Mouse (Mus musculus) forebrain, postnatal 0 days (tissue): ENCODE measurements at regions not wholly inside any gene's neighbourhood (a gene's known extent, or its start where the extent isn't known, plus 50 kb on each side); places are given as distances from the start of the nearest gene placed in this dataset.

Source experiments
- ATAC-seq: fragments of 200-750 bp; cut with Nextera tagmentation; 2 replicates; pipeline ENCODE4 v1.8.0; 2017; ENCODE audit warnings: mild to moderate bottlenecking, moderate library complexity
- DNase-seq: peaks from one replicate; pipeline ENCODE4 v3.0.0-alpha.2; 2015
- H3K27ac ChIP-seq: fragments of 300-500 bp; sonication (generic); 2 replicates; pipeline ENCODE4 v1.5.1; 2014; ENCODE audit warnings: low read depth, mild to moderate bottlenecking, antibody characterized with exemption, low read length, moderate library complexity, mixed read lengths
- H3K27me3 ChIP-seq: fragments of 300-500 bp; sonication (generic); 2 replicates; pipeline ENCODE4 v1.6.1; 2014; ENCODE audit warnings: mild to moderate bottlenecking, low read length, mixed read lengths; ENCODE audit not compliant: insufficient read depth
- H3K36me3 ChIP-seq: fragments of 300-500 bp; sonication (generic); 2 replicates; pipeline ENCODE4 v1.6.1; 2014; ENCODE audit warnings: mild to moderate bottlenecking, moderate library complexity; ENCODE audit not compliant: insufficient read depth
- H3K4me1 ChIP-seq: fragments of 300-500 bp; sonication (generic); 2 replicates; pipeline ENCODE4 v1.6.1; 2014; ENCODE audit warnings: antibody characterized with exemption; ENCODE audit not compliant: insufficient read depth
- H3K4me2 ChIP-seq: fragments of 300-500 bp; sonication (generic); 2 replicates; pipeline ENCODE4 v1.6.1; 2014; ENCODE audit warnings: low read depth, mild to moderate bottlenecking, moderate library complexity
- H3K4me3 ChIP-seq: fragments of 300-500 bp; sonication (generic); 2 replicates; pipeline ENCODE4 v1.5.1; 2014; ENCODE audit warnings: low read depth, low read length, mixed read lengths
- H3K9ac ChIP-seq: fragments of 300-500 bp; sonication (generic); 2 replicates; pipeline ENCODE4 v1.6.1; 2014; ENCODE audit warnings: mild to moderate bottlenecking
- H3K9me3 ChIP-seq: fragments of 300-500 bp; sonication (generic); 2 replicates; pipeline ENCODE4 v1.6.1; 2016; ENCODE audit warnings: low read length
- CTCF ChIP-seq: sonication (generic); IDR thresholded peaks from 2 replicates; pipeline ENCODE4 v1.5.1; 2016; ENCODE audit warnings: antibody characterized with exemption, control low read depth, low read depth
- whole genome bisulfite sequencing: fragments of 180-500 bp; shearing (Covaris S2); extraction: QIAGEN DNeasy Blood & Tissue Kit; methylation state at CpG from one replicate; pipeline ENCODE4 v1.1.7; 2014; 5-methylcytosine and 5-hydroxymethylcytosine counted together

GRCm38 (mm10) chr15:65733326-65733725 lies 718.6 kb upstream of the Gm21961 start:
- no peak overlapping the region for H3K4me3 ChIP-seq
- H3K9ac ChIP-seq, result no peak overlapping the region
- TF ChIP-seq CTCF, result no peak
- WGBS, result 65% methylated on average over 6 of the region's 6 CpGs
- no peaks in the 10 kb centered on the region for H3K27me3 ChIP-seq
- no peaks in the 10 kb centered on the region for H3K9me3 ChIP-seq
- peak; percentile 52 for DNase-seq
- no peaks in the 10 kb centered on the region for H3K36me3 ChIP-seq
- H3K27ac ChIP-seq, result no peak overlapping the region
- no peak overlapping the region for H3K4me2 ChIP-seq
- ATAC-seq, result peak; percentile 91
- H3K4me1 ChIP-seq, result no peaks in the 10 kb centered on the region

DNA sequence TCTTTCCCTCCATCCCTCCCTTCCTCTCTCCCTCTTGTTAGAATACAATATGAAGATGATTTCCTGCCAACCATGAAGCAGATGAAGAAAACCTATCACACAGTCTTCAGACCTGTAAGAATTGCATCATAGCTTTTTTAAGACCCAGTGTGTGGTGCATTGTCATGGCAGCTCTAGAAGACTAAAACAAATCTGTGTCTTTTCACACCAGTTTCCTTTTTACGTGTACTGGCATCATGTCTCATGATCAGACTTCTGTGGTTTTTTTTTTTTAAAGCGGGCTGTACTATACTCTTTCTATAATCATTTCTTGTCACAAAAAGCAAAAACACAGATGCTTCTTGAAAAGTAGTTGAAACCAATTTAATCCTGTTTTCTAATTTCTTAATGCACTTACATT lies 716.6 kb upstream of the Gm21961 start:
- 68% methylated on average over 2 of the region's 2 CpGs for WGBS
- ATAC-seq, result 0 out of 2 replicates have a peak, but pooled peaks have one; percentile 48
- Histone ChIP-seq H3K4me3 (no peak overlapping the region), H3K9ac (no peak overlapping the region), H3K27ac (no peak overlapping the region), H3K4me2 (no peak overlapping the region), H3K4me1 (no peaks in the 10 kb centered on the region), H3K36me3 (no peaks in the 10 kb centered on the region), H3K9me3 (no peaks in the 10 kb centered on the region), H3K27me3 (no peaks in the 10 kb centered on the region)
- TF ChIP-seq CTCF, result no peak
- DNase-seq, result peak; percentile 22

DNA sequence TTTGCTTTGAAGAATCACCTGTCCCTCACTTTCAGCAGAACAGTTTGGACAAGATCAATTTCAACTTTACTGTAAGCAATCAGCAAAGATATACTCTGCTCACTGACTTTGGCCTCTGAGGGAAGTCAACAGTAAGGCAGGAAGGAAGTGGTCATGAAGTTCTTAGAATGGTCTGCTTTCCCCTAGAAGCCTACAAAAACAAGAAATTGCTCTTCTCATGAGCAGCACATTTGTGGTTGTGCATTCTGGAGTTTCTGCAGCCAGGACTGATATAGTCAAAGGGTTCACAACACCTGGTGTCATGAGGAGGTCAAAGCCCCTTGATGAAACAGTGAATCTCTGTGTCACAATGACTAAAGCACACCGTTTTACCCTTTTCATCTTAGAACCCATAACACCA lies 712.4 kb upstream of the Gm21961 start:
- ATAC-seq (no peak), DNase-seq (no peak)
- Histone ChIP-seq H3K27me3 (no peaks in the 10 kb centered on the region), H3K27ac (no peak overlapping the region), H3K4me1 (no peaks in the 10 kb centered on the region), H3K36me3 (no peaks in the 10 kb centered on the region), H3K9ac (no peak overlapping the region), H3K4me2 (no peak overlapping the region), H3K4me3 (no peak overlapping the region), H3K9me3 (no peaks in the 10 kb centered on the region)
- WGBS, result 86% methylated on average over 1 of the region's 1 CpGs
- TF ChIP-seq CTCF, result no peak

DNA sequence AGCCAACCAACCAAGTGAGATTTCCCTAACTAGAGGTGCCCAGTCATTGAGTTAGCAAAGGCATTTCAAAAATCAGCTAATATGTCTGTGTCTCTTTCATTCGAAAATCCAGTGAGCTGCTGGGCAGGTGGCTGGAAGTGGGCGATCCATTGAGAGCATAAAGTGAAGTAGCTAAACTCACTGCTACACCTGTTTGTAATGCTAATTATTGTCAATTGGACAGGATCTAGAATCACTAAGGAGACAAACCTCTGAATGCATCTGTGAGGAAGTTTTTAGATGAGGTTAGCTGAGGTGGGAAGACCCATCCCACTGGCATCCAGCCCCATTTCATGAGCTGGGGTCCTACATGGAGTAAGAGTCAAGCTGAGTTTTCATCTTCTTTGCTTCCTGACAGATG lies 711.6 kb upstream of the Gm21961 start:
- H3K4me3 ChIP-seq, result no peak overlapping the region
- no peak overlapping the region for H3K9ac ChIP-seq
- no peak overlapping the region for H3K27ac ChIP-seq
- H3K4me1 ChIP-seq, result no peaks in the 10 kb centered on the region
- no peaks in the 10 kb centered on the region for H3K27me3 ChIP-seq
- no peak for TF ChIP-seq CTCF
- DNase-seq (no peak), ATAC-seq (no peak)
- no peaks in the 10 kb centered on the region for H3K36me3 ChIP-seq
- no peak overlapping the region for H3K4me2 ChIP-seq
- 88% methylated on average over 2 of the region's 2 CpGs for WGBS
- no peaks in the 10 kb centered on the region for H3K9me3 ChIP-seq

DNA sequence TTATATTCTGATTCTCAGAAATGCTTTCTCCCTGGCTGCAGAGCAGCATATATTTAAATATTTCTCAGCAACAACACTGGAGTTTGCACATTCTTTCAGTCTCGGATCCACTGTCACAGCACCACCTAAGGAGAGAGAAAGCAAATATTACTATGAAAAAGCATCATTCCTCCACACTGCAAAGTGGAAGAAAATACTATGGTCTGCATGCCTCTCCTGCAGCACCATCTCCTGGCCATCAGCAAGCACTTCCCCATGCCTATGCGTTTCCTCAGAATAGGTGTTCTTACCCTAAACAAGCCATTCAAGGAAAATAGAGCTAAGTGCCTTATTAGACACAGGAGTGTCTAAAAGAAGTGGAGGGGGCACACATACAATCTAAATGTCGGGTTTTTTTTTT lies 688.9 kb upstream of the Gm21961 start:
- no peaks in the 10 kb centered on the region for H3K9me3 ChIP-seq
- H3K4me1 ChIP-seq, result no peaks in the 10 kb centered on the region
- no peak overlapping the region for H3K4me2 ChIP-seq
- no peaks in the 10 kb centered on the region for H3K36me3 ChIP-seq
- 41% methylated on average over 3 of the region's 3 CpGs for WGBS
- ATAC-seq (peak; percentile 97), DNase-seq (peak; percentile 80)
- TF ChIP-seq CTCF, result peak; percentile 96
- no peak overlapping the region for H3K4me3 ChIP-seq
- no peak overlapping the region for H3K9ac ChIP-seq
- no peaks in the 10 kb centered on the region for H3K27me3 ChIP-seq
- H3K27ac ChIP-seq, result no peak overlapping the region

- H3K27ac ChIP-seq, result no peak overlapping the region
- ATAC-seq (no peak), DNase-seq (peak; percentile 65)
- no peaks in the 10 kb centered on the region for H3K27me3 ChIP-seq
- TF ChIP-seq CTCF, result peak; percentile 75
- no peak overlapping the region for H3K4me3 ChIP-seq
- 15% methylated on average over 1 of the region's 1 CpGs for WGBS
- H3K4me2 ChIP-seq, result no peak overlapping the region
- H3K9me3 ChIP-seq, result no peaks in the 10 kb centered on the region
- no peaks in the 10 kb centered on the region for H3K4me1 ChIP-seq
- H3K9ac ChIP-seq, result no peak overlapping the region
- no peaks in the 10 kb centered on the region for H3K36me3 ChIP-seq
Measured at GRCm38 (mm10) chr15:65701510-65701909, 686.8 kb upstream of the Gm21961 start.

- TF ChIP-seq CTCF, result no peak
- no peak for ATAC-seq
- H3K9ac ChIP-seq, result no peak overlapping the region
Measured at GRCm38 (mm10) chr15:65698596-65698995, 683.9 kb upstream of the Gm21961 start.

More at GRCm38 (mm10) chr15:65698596-65698995, 683.9 kb upstream of the Gm21961 start:
- H3K9me3 ChIP-seq, result no peaks in the 10 kb centered on the region
- H3K4me1 ChIP-seq, result no peaks in the 10 kb centered on the region
- H3K27ac ChIP-seq, result no peak overlapping the region
- no peaks in the 10 kb centered on the region for H3K36me3 ChIP-seq
- H3K4me2 ChIP-seq, result no peak overlapping the region
- no peak overlapping the region for H3K4me3 ChIP-seq
- H3K27me3 ChIP-seq, result no peaks in the 10 kb centered on the region
- 91% methylated on average over 2 of the region's 2 CpGs for WGBS
- no peak for DNase-seq
